ENCODE assay signal across 14 mouse cellular contexts in the genomic region with DNA sequence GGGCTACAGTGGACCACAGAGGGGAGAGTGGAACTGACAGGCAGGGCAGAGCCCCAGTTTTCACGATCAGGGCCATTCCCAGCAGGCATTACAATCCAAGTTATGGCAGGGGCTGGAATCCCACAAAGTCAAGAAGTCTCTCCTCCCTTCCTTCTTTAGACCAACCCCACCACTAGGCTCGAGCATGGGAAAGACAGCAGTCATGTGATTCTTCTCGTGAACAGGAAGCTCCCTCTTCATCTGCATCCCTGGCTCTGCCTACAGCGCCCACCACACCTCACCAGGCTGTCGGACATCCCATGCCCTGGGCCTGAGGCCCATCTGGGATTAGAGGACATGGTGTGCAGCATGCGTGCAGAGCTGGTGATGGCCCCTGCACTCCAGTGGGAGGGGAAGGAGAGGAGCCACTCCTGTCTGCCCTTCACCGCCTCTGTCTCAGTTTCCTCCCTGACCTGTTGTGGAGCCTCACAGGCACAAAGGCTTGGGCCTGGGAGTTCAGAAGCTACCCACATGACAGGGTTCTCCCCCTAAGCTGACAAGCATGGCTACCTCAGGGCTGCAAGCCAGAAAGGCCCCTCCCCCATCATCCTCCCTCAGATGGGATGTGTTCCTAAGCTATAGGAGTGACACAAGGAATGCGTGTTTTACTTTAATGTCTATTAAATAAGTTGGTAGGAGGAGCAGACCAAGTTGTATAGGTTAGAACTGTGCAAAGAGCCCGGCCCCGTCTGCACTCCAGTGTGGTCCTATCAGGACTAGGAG. TPM values are rescaled to one million over a fixed set of nuclear protein-coding genes. Genes with fewer than 3 reads are reported as not detected.
DNase-seq lines count a peak whose midpoint lies in the region; ATAC-seq and TF ChIP-seq lines count a peak whose summit lies in the region.
"Had no signal": no experiment of that assay in that cellular context is flagged by ENCODE, and none has a peak within 500 bp of the region (broad histone marks: within the 10 kb centered on the region; RNA-seq: fewer than 3 reads in every experiment).

No protein-coding gene starts in this region.

- no peaks in the 10 kb centered on the region for H3K27me3 ChIP-seq in heart, embryonic 12.5 days (replicated peaks)
- H3K27me3 ChIP-seq in liver, embryonic 13.5 days = no peaks in the 10 kb centered on the region
- H3K27me3 ChIP-seq in liver, postnatal 0 days (ENCODE audit: insufficient read depth, low read length) = no peaks in the 10 kb centered on the region
- no peaks in the 10 kb centered on the region for H3K27me3 ChIP-seq in stomach, embryonic 14.5 days (ENCODE audit: control insufficient read depth, insufficient read depth, low read length)
- H3K27me3 ChIP-seq: neural tube, embryonic 12.5 days had no signal

- in situ Hi-C loops in ES-E14 (cut with MboI; ENCODE audit: low sequenced_read_pairs in 2 of 2, unreplicated experiment in 2 of 2) = no loop called here

- TF ChIP-seq CTCF in liver, postnatal 0 days (IDR thresholded peaks at IDR 0.05; ENCODE audit: low read depth) = no peak

- no peak for DNase-seq in heart, postnatal 10 days
- no peak for DNase-seq in liver, embryonic 13.5 days
- DNase-seq in liver, postnatal 0 days = no peak
- no peak for DNase-seq in ES-E14 (ENCODE audit: low read depth, low spot score)
- DNase-seq in lung, postnatal 14 days = no peak
- DNase-seq: gastrocnemius, postnatal 25 days; lung, adult 18-20 months had no signal

- TF ChIP-seq EP300 in liver, postnatal 0 days (IDR thresholded peaks at IDR 0.05; ENCODE audit: low read depth) = no peak

- peak overlapping the region; percentile 10; the same call in 1 of the 2 replicates for H3K27ac ChIP-seq in heart, embryonic 12.5 days (ENCODE audit: poor library complexity, severe bottlenecking)
- H3K27ac ChIP-seq in liver, embryonic 13.5 days = peak overlapping the region; percentile 98; the same call in 1 of the 2 replicates
- no peak overlapping the region for H3K27ac ChIP-seq in liver, postnatal 0 days (ENCODE audit: low read depth)
- peak overlapping the region; percentile 96 for H3K27ac ChIP-seq in ES-E14 (ENCODE audit: insufficient read depth, low read depth, low read length, poor library complexity, severe bottlenecking)
- H3K27ac ChIP-seq in stomach, embryonic 14.5 days (ENCODE audit: low read length) = peak overlapping the region; percentile 13; the same call in 1 of the 2 replicates
- H3K27ac ChIP-seq: hindbrain, embryonic 13.5 days; neural tube, embryonic 12.5 days had no signal

- H3K9ac ChIP-seq in heart, embryonic 12.5 days = 0 out of 2 replicates have a peak overlapping the region, but pooled peaks have one; percentile 32
- H3K9ac ChIP-seq in liver, embryonic 13.5 days = no peak overlapping the region
- no peak overlapping the region for H3K9ac ChIP-seq in liver, postnatal 0 days (replicated peaks)
- peak overlapping the region; percentile 67 for H3K9ac ChIP-seq in ES-E14 (ENCODE audit: insufficient read depth, low read depth, low read length, poor library complexity, severe bottlenecking)
- no peak overlapping the region for H3K9ac ChIP-seq in stomach, embryonic 14.5 days (replicated peaks; ENCODE audit: low read depth, low read length)
- H3K9ac ChIP-seq: hindbrain, embryonic 13.5 days; neural tube, embryonic 12.5 days had no signal

- ATAC-seq in heart, embryonic 12.5 days (ENCODE audit: insufficient number of reproducible peaks, low FRiP score) = no peak
- ATAC-seq in liver, embryonic 13.5 days (ENCODE audit: low read depth) = no peak
- ATAC-seq in liver, postnatal 0 days = no peak
- no peak for ATAC-seq in stomach, embryonic 14.5 days (ENCODE audit: insufficient number of reproducible peaks, insufficient read depth, low FRiP score, low read depth)
- ATAC-seq in megakaryocyte progenitor cell, adult 5-6 weeks (replicated peaks; ENCODE audit: poor library complexity) = no peak
- ATAC-seq: forebrain, embryonic 16.5 days had no signal

- peaks cover 39% of the 10 kb centered on the region for H3K4me1 ChIP-seq in heart, embryonic 12.5 days (replicated peaks)
- peaks cover 54% of the 10 kb centered on the region for H3K4me1 ChIP-seq in liver, embryonic 13.5 days (replicated peaks)
- H3K4me1 ChIP-seq in liver, postnatal 0 days (ENCODE audit: insufficient read depth) = peaks cover 19% of the 10 kb centered on the region
- peaks cover 22% of the 10 kb centered on the region in 2 experiments; a peak in 3 of 4 replicates for H3K4me1 ChIP-seq in ES-E14 (ENCODE audit: control insufficient read depth in 2 of 2, insufficient read depth in 2 of 2, low read length in 2 of 2, poor library complexity in 1 of 2)
- peaks cover 15% of the 10 kb centered on the region; the same call in 1 of the 2 replicates for H3K4me1 ChIP-seq in stomach, embryonic 14.5 days (ENCODE audit: control insufficient read depth, insufficient read depth, low read length)

- H3K4me2 ChIP-seq in heart, embryonic 12.5 days = no peak overlapping the region; the same call in 1 of the 2 replicates
- no peak overlapping the region for H3K4me2 ChIP-seq in liver, embryonic 13.5 days
- no peak overlapping the region for H3K4me2 ChIP-seq in liver, postnatal 0 days (ENCODE audit: low read depth, low read length)
- no peak overlapping the region for H3K4me2 ChIP-seq in stomach, embryonic 14.5 days (replicated peaks; ENCODE audit: low read depth, low read length)
- H3K4me2 ChIP-seq: hindbrain, embryonic 13.5 days; midbrain, embryonic 11.5 days had no signal

- intact Hi-C loops in heart, postnatal 10 days (cut with DNase I) = no loop called here

- peaks cover 48% of the 10 kb centered on the region for H3K36me3 ChIP-seq in heart, embryonic 12.5 days
- peaks cover 42% of the 10 kb centered on the region for H3K36me3 ChIP-seq in liver, embryonic 13.5 days
- peaks cover 13% of the 10 kb centered on the region for H3K36me3 ChIP-seq in liver, postnatal 0 days (replicated peaks; ENCODE audit: insufficient read depth, low read length)
- peaks cover 17% of the 10 kb centered on the region; the same call in 1 of the 2 replicates for H3K36me3 ChIP-seq in ES-E14 (ENCODE audit: control insufficient read depth, insufficient read depth, low read length, poor library complexity, severe bottlenecking)
- no peaks in the 10 kb centered on the region for H3K36me3 ChIP-seq in stomach, embryonic 14.5 days (ENCODE audit: control insufficient read depth, insufficient read depth, low read length)

- 78% methylated on average over 10 of the region's 10 CpGs for WGBS in heart, embryonic 12.5 days
- 74% methylated on average over 10 of the region's 10 CpGs for WGBS in liver, embryonic 13.5 days (ENCODE audit: insufficient replicate concordance)
- WGBS in liver, postnatal 0 days (ENCODE audit: insufficient replicate concordance) = 80% methylated on average over 10 of the region's 10 CpGs
- WGBS in stomach, embryonic 14.5 days = 82% methylated on average over 10 of the region's 10 CpGs

- H3K9me3 ChIP-seq in heart, embryonic 12.5 days (replicated peaks) = no peaks in the 10 kb centered on the region
- no peaks in the 10 kb centered on the region for H3K9me3 ChIP-seq in liver, embryonic 13.5 days (replicated peaks)
- no peaks in the 10 kb centered on the region for H3K9me3 ChIP-seq in liver, postnatal 0 days (ENCODE audit: low read length)
- no peaks in the 10 kb centered on the region for H3K9me3 ChIP-seq in ES-E14 (ENCODE audit: control insufficient read depth, insufficient read depth, low read depth, low read length)
- no peaks in the 10 kb centered on the region for H3K9me3 ChIP-seq in stomach, embryonic 14.5 days (ENCODE audit: control insufficient read depth, low read depth, low read length)
- H3K9me3 ChIP-seq: hindbrain, embryonic 13.5 days; neural tube, embryonic 12.5 days had no signal

- no peak overlapping the region for H3K4me3 ChIP-seq in heart, embryonic 12.5 days
- no peak overlapping the region for H3K4me3 ChIP-seq in liver, embryonic 13.5 days (replicated peaks)
- H3K4me3 ChIP-seq in liver, postnatal 0 days (ENCODE audit: low read depth, low read length) = no peak overlapping the region
- peak overlapping the region in 1 of 2 experiments; percentile 43; a peak in 2 of 4 replicates for H3K4me3 ChIP-seq in ES-E14 (ENCODE audit: insufficient read depth in 1 of 2, low read depth in 1 of 2, low read length in 2 of 2, poor library complexity in 1 of 2, severe bottlenecking in 1 of 2)
- H3K4me3 ChIP-seq in stomach, embryonic 14.5 days (ENCODE audit: low read depth, low read length) = no peak overlapping the region
- H3K4me3 ChIP-seq: hindbrain, embryonic 13.5 days; neural tube, embryonic 12.5 days had no signal

RNA-seq across cellular contexts. Expression of a gene that starts 1.8 kb away (rescaled TPM):
- polyA plus RNA-seq in heart, embryonic 12.5 days (2016; fragmentation: Nextera tagmentation; extraction: Ambion mirVana) = 20.9 and 22.0 TPM in 2 replicates
- 10 to 100 TPM; 37.6 to 38.8 TPM for total RNA-seq in heart, postnatal 10 days (2021)
- polyA plus RNA-seq in liver, embryonic 13.5 days (2015; fragmentation: Nextera tagmentation; extraction: Ambion mirVana) = 26.8 and 30.3 TPM in 2 replicates
- 37.9 and 39.9 TPM in 2 replicates for polyA plus RNA-seq in liver, postnatal 0 days (2015; fragmentation: Nextera tagmentation; extraction: Ambion mirVana)
- 63.8 and 85.6 TPM in 2 replicates for total RNA-seq in ES-E14 (2012; rRNA removed)
- 33.4 and 35.1 TPM in 2 replicates for polyA plus RNA-seq in stomach, embryonic 14.5 days (2014; fragmentation: Nextera tagmentation; extraction: Ambion mirVana)
- 20.4 and 27.4 TPM in 2 replicates for total RNA-seq in megakaryocyte progenitor cell, adult 5-6 weeks (2015)
- total RNA-seq in megakaryocyte progenitor cell, adult 5-6 weeks (2017) = 17.7 and 23.0 TPM in 2 replicates

RNA-seq across cellular contexts. Expression of a gene that starts 10.7 kb away (rescaled TPM):
- polyA plus RNA-seq in heart, embryonic 12.5 days (2016; fragmentation: Nextera tagmentation; extraction: Ambion mirVana) = 19.2 and 21.9 TPM in 2 replicates
- 10 to 100 TPM; 17.9 to 21.0 TPM for total RNA-seq in heart, postnatal 10 days (2021)
- 8.5 and 10.5 TPM in 2 replicates for polyA plus RNA-seq in liver, embryonic 13.5 days (2015; fragmentation: Nextera tagmentation; extraction: Ambion mirVana)
- 3.0 and 3.5 TPM in 2 replicates for polyA plus RNA-seq in liver, postnatal 0 days (2015; fragmentation: Nextera tagmentation; extraction: Ambion mirVana)
- 31.7 and 39.7 TPM in 2 replicates for total RNA-seq in ES-E14 (2012; rRNA removed)
- polyA plus RNA-seq in stomach, embryonic 14.5 days (2014; fragmentation: Nextera tagmentation; extraction: Ambion mirVana) = 18.6 and 21.2 TPM in 2 replicates
- 27.9 and 28.3 TPM in 2 replicates for total RNA-seq in megakaryocyte progenitor cell, adult 5-6 weeks (2015)
- 17.0 and 40.0 TPM in 2 replicates for total RNA-seq in megakaryocyte progenitor cell, adult 5-6 weeks (2017)

RNA-seq across cellular contexts. Expression of a gene that starts 10.8 kb away (rescaled TPM):
- polyA plus RNA-seq in heart, embryonic 12.5 days (2016; fragmentation: Nextera tagmentation; extraction: Ambion mirVana) = 90.4 and 95.4 TPM in 2 replicates
- total RNA-seq in heart, postnatal 10 days (2021) = 10 to 100 TPM; 60.2 to 72.5 TPM
- polyA plus RNA-seq in liver, embryonic 13.5 days (2015; fragmentation: Nextera tagmentation; extraction: Ambion mirVana) = 71.5 and 77.4 TPM in 2 replicates
- polyA plus RNA-seq in liver, postnatal 0 days (2015; fragmentation: Nextera tagmentation; extraction: Ambion mirVana) = 46.4 and 48.9 TPM in 2 replicates
- 51.6 and 74.9 TPM in 2 replicates for total RNA-seq in ES-E14 (2012; rRNA removed)
- polyA plus RNA-seq in stomach, embryonic 14.5 days (2014; fragmentation: Nextera tagmentation; extraction: Ambion mirVana) = 88.8 and 96.0 TPM in 2 replicates
- 56.9 and 63.7 TPM in 2 replicates for total RNA-seq in megakaryocyte progenitor cell, adult 5-6 weeks (2015)
- total RNA-seq in megakaryocyte progenitor cell, adult 5-6 weeks (2017) = 43.2 and 50.3 TPM in 2 replicates

RNA-seq across cellular contexts. Expression of a gene that starts 13.6 kb away (rescaled TPM):
- polyA plus RNA-seq in heart, embryonic 12.5 days (2016; fragmentation: Nextera tagmentation; extraction: Ambion mirVana) = 39.9 and 42.1 TPM in 2 replicates
- total RNA-seq in heart, postnatal 10 days (2021) = 10 to 100 TPM; 40.3 to 41.1 TPM
- polyA plus RNA-seq in liver, embryonic 13.5 days (2015; fragmentation: Nextera tagmentation; extraction: Ambion mirVana) = 12.2 and 15.8 TPM in 2 replicates
- polyA plus RNA-seq in liver, postnatal 0 days (2015; fragmentation: Nextera tagmentation; extraction: Ambion mirVana) = 6.1 and 6.9 TPM in 2 replicates
- total RNA-seq in ES-E14 (2012; rRNA removed) = 22.6 and 23.6 TPM in 2 replicates
- 21.5 and 24.3 TPM in 2 replicates for polyA plus RNA-seq in stomach, embryonic 14.5 days (2014; fragmentation: Nextera tagmentation; extraction: Ambion mirVana)
- 8.7 and 10.2 TPM in 2 replicates for total RNA-seq in megakaryocyte progenitor cell, adult 5-6 weeks (2015)
- total RNA-seq in megakaryocyte progenitor cell, adult 5-6 weeks (2017) = 15.2 and 18.2 TPM in 2 replicates

RNA-seq across cellular contexts. Expression of a gene that starts 50.3 kb away (rescaled TPM):
- polyA plus RNA-seq in heart, embryonic 12.5 days (2016; fragmentation: Nextera tagmentation; extraction: Ambion mirVana) = 117 and 132 TPM in 2 replicates
- 10 to 100 TPM; 27.0 to 28.1 TPM for total RNA-seq in heart, postnatal 10 days (2021)
- polyA plus RNA-seq in liver, embryonic 13.5 days (2015; fragmentation: Nextera tagmentation; extraction: Ambion mirVana) = 158 and 175 TPM in 2 replicates
- 41.8 and 46.0 TPM in 2 replicates for polyA plus RNA-seq in liver, postnatal 0 days (2015; fragmentation: Nextera tagmentation; extraction: Ambion mirVana)
- total RNA-seq in ES-E14 (2012; rRNA removed) = 279 and 312 TPM in 2 replicates
- 162 and 164 TPM in 2 replicates for polyA plus RNA-seq in stomach, embryonic 14.5 days (2014; fragmentation: Nextera tagmentation; extraction: Ambion mirVana)
- 131 and 149 TPM in 2 replicates for total RNA-seq in megakaryocyte progenitor cell, adult 5-6 weeks (2015)
- 131 and 147 TPM in 2 replicates for total RNA-seq in megakaryocyte progenitor cell, adult 5-6 weeks (2017)

Comparison
In these comparisons a context has a peak if more than half of its experiments do, and no peak if none do; other contexts are left out.
1. H3K9ac ChIP-seq: peak in heart, embryonic 12.5 days (single experiment) and ES-E14 (single experiment); none in liver, embryonic 13.5 days (single experiment), liver, postnatal 0 days (single experiment) and stomach, embryonic 14.5 days (single experiment).